Mouse (Mus musculus) thymus, adult 2 months (tissue): ENCODE data around the gene Pfn1. TPM values are rescaled to one million over a fixed set of nuclear protein-coding genes. Genes with fewer than 3 reads are reported as not detected.
A peak's percentile ranks its signal among the peaks of the same experiment; 100 is the strongest.

ENCODE experiments used
- DNase-seq: peaks from one replicate; pipeline ENCODE4 v3.0.0; 2021
- H3K27ac ChIP-seq: fragments of 200-500 bp; 2 replicates; pipeline ENCODE4 v1.5.1; 2012; ENCODE audit warnings: low read length, control low read depth; ENCODE audit not compliant: control insufficient read depth, insufficient read depth
- H3K27me3 ChIP-seq: fragments of 200-500 bp; 2 replicates; pipeline ENCODE4 v1.6.1; 2012; ENCODE audit warnings: mild to moderate bottlenecking, low read length, moderate library complexity, mixed read lengths; ENCODE audit not compliant: control insufficient read depth, insufficient read depth
- H3K36me3 ChIP-seq: fragments of 200-500 bp; 2 replicates; pipeline ENCODE4 v1.6.1; 2012; ENCODE audit warnings: mild to moderate bottlenecking, low read length, moderate library complexity; ENCODE audit not compliant: control insufficient read depth, insufficient read depth
- H3K4me1 ChIP-seq: fragments of 200-500 bp; replicated peaks from 2 replicates; pipeline ENCODE4 v1.6.1; 2012; ENCODE audit warnings: low read length; ENCODE audit not compliant: control insufficient read depth, insufficient read depth
- H3K4me3 ChIP-seq: fragments of 200-500 bp; 2 replicates; pipeline ENCODE4 v1.5.1; 2012; ENCODE audit warnings: mild to moderate bottlenecking, low read length, control low read depth, moderate library complexity; ENCODE audit not compliant: control insufficient read depth, insufficient read depth
- CTCF ChIP-seq: fragments of 200-500 bp; IDR thresholded peaks from 2 replicates; pipeline ENCODE4 v1.5.1; 2012; ENCODE audit warnings: mild to moderate bottlenecking, control low read depth, low read length, moderate library complexity, borderline replicate concordance; ENCODE audit not compliant: control insufficient read depth, poor library complexity, insufficient read depth; ENCODE audit errors: extremely low read depth
- POLR2A ChIP-seq: fragments of 200-500 bp; IDR thresholded peaks from 2 replicates; pipeline ENCODE4 v1.6.1; 2012; ENCODE audit warnings: mild to moderate bottlenecking, low read length, control low read depth, moderate library complexity; ENCODE audit not compliant: control insufficient read depth, poor library complexity, insufficient read depth; ENCODE audit errors: extremely low read depth
- WGBS: fragments of 180-500 bp; shearing (Covaris S2); methylation state at CpG from one replicate; pipeline ENCODE4 v1.1.7; 2018; 5-methylcytosine and 5-hydroxymethylcytosine counted together
- polyA plus RNA-seq: library from polyadenylated mRNA; depleted of rRNA; stranded (reverse); fragments of >200 nt; gene quantifications from 2 replicates; pipeline ENCODE4 v1.2.3, GENCODE M21; 2012

The Pfn1 gene
- polyA plus RNA-seq, 1 experiment: 3,213 TPM

DNA sequence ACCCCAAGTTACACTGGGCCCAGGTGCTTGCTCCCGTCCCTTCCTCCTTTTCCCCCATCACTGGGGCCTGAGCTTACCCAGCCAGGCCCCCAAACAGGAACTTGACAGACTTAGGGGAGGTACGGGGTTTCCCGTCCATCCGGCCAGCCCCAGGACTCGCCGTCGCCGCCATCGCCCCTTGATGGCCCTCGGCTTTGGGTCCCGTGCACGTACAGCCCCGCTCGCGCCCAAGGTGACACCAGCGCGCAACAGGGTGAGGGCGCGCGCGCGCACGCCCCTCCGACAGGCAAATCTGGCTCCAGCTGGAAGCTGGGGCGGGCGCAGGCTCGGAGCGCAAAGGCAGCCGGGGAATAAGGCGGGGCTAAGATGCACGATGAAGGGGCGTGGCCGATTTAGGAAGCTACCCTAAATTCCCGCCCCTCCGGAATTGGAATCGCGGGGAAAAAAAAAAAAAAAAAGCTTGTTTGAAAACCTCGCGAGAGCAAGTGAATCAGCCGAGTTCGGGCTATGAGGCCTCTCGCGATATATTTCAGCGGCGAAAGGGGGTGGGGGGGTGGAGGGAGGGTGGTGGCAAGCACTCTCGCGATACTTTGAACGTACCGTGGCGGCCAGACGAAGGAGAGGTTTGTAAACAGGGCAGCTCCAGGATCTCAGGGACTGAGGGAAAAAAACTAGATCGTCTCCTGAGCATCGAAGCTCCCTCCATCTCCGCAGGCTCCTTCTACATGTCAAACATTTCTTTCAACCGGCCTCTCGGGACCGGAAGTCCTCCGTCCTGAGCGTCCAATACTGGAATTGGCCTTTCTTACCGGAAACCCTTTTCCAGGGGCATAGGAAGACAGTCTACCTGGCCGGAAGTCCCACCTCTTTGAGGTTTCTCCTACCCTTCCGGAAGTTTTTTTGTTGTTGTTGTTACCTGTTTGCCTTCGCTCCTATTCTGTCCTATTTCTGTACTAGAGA, 7.5 kb downstream of the Pfn1 start, which contains the start of the genes Rnf167 and Slc25a11:
Rnf167 (plus strand) TSS at position 545 of the 960 bp plus-strand sequence.
Slc25a11 (minus strand) TSS at position 789 of the 960 bp plus-strand sequence.
- Histone ChIP-seq H3K36me3 (peaks cover 33% of the 10 kb centered on the region), H3K4me1 (peaks cover 39% of the 10 kb centered on the region), H3K27me3 (no peaks in the 10 kb centered on the region), H3K27ac (peak within 1 kb of the TSS; percentile 97), H3K4me3 (peak within 1 kb of the TSS; percentile 66)
- TF ChIP-seq CTCF (peak; percentile 66; the same call in 1 of the 2 replicates), POLR2A (peak; percentile 91)
- under 1% methylated on average over 63 of the region's 63 CpGs for WGBS
- peak; percentile 96 for DNase-seq

DNA sequence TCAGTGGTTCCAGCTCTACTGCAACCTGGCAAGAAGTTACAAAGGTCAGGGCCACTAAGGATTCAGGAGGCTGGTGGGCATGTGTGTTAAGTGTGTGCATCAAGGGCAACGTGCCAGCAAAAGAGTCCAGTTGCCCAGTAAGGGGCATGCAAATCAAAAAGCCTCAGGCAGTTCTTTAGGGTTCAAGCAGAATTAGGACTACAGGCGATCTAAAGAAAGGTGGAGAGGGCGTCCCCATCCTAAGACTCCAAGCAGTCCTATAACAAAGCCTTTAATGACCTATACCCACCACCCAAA, 8.2 kb downstream of the Pfn1 start:
- peak; percentile 13 for DNase-seq
- H3K27me3 ChIP-seq: no peaks in the 10 kb centered on the region
- 21% methylated on average over 3 of the region's 3 CpGs for WGBS
- H3K36me3 ChIP-seq: peaks cover 25% of the 10 kb centered on the region
- peak overlapping the region; percentile 44 for H3K27ac ChIP-seq
- TF ChIP-seq CTCF (no peak), POLR2A (no peak)
- H3K4me1 ChIP-seq: peaks cover 35% of the 10 kb centered on the region
- peak overlapping the region; percentile 64 for H3K4me3 ChIP-seq

DNA sequence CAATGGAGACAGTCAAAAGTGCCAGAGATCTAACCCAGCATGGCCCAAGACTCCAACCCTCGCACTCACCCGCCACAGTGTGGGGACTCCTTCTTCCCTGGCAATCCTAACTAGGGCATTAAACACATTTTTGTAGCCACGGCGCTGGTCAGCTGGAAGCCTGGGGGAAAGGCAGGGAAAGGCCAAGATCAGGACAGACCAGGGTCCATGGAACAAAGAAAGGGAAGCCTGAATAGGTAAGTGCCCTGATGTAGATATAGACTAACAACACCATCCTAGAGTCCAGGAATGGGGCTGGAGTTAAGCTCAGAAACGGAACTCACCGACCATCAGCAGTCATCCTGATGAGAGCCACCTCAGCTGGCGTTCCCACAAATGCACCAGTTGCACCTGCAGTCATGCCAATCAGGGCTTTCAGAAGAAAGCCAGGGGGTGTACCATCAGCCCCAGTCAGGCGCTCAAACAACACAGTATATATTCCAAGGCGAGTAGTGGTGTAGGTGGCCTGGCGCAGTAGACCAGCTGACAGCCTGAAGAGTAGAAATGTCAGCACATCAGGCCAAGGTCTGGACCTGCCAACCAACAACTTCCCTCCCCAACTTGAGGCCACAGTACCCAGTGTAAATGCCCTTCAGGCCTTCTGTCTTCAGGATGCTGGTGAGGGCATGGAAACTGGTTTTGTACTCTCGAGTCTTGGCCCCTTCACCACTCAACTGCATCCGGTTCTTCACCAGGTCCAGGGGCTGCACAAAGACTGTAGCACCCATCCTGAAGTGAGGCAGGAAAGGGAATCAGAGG, 8.8 kb downstream of the Pfn1 start:
- Histone ChIP-seq H3K4me1 (peaks cover 30% of the 10 kb centered on the region), H3K27me3 (no peaks in the 10 kb centered on the region), H3K27ac (no peak overlapping the region), H3K4me3 (peak overlapping the region; percentile 64), H3K36me3 (peaks cover 19% of the 10 kb centered on the region)
- no peak for TF ChIP-seq CTCF
- TF ChIP-seq POLR2A: no peak
- DNase-seq: peak; percentile 7
- 82% methylated on average over 12 of the region's 12 CpGs for WGBS

DNA sequence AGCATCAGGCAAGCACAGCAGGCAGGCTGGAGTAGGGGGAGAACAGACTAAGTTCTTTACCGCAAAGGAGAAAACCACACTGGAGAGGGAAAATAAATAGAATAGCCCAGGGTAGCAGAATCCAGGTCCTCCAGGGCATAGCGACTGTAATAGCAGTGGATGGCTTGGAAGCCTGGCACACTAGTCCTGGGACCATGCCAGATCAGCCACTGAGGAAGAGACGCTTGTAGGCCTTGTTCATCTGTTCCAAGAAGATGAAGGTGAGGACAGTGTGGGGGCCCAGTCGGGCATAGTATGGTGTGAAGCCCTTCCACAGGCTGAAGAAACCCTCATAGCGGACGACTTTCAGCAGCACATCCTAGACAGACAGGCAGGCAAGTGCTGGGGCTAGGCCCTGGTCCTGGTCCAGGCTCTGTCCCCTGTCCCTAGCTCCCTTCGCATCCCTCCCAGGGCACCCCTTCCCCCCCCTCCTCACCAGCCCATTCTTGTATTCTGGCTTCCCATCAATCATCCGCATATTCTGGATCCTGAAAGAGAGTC, 9.8 kb downstream of the Pfn1 start:
- H3K27ac ChIP-seq: no peak overlapping the region
- no peaks in the 10 kb centered on the region for H3K27me3 ChIP-seq
- 96% methylated on average over 8 of the region's 8 CpGs for WGBS
- TF ChIP-seq CTCF (no peak), POLR2A (no peak)
- DNase-seq: no peak
- H3K4me3 ChIP-seq: no peak overlapping the region
- peaks cover 10% of the 10 kb centered on the region for H3K36me3 ChIP-seq
- H3K4me1 ChIP-seq: peaks cover 22% of the 10 kb centered on the region

DNA sequence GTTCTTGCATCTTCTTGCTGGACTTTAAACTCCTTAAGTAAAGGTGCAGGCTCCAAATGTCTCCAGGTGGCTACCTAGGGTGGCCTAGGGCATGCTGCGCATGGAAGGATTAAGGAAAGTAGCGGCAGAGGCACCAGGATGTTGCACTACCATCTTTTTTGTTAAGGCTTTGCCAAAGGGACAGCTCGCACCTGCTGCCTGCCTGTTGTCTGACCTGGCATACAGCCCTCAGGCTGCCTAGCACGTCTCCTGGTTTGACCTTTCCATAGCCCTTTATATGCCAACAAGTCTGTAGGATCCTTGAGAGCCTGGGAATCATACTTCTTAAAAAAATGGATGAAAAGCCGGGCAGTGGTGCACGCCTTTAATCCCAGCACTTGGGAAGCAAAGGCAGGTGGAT, 11.4 kb downstream of the Pfn1 start:
- no peak for DNase-seq
- Histone ChIP-seq H3K36me3 (no peaks in the 10 kb centered on the region), H3K4me3 (no peak overlapping the region), H3K27ac (no peak overlapping the region), H3K27me3 (no peaks in the 10 kb centered on the region), H3K4me1 (peaks cover 15% of the 10 kb centered on the region)
- no peak for TF ChIP-seq CTCF
- TF ChIP-seq POLR2A: no peak
- 99% methylated on average over 6 of the region's 6 CpGs for WGBS

DNA sequence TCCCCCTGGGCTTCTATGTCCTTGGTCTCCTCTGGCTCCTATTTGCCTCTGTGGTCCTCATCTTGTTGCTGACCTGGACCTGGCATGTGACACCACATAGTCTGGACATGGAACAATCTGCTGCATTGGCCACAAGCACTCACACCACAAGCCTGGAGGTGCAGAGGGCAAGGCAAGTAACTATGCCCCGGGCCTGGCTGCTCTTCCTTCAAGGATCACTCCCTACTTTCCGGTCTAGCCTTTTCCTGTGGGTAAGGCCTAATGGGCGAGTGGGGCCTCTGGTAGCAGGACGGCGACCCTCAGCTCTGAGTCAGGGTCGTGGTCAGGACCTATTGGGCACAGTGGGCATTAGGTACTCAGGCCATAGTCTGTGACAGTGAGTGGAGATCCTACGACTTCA, 13.2 kb downstream of the Pfn1 start:
- 89% methylated on average over 7 of the region's 7 CpGs for WGBS
- Histone ChIP-seq H3K36me3 (no peaks in the 10 kb centered on the region), H3K4me3 (no peak overlapping the region), H3K27ac (no peak overlapping the region), H3K27me3 (no peaks in the 10 kb centered on the region), H3K4me1 (peaks cover 12% of the 10 kb centered on the region)
- DNase-seq: no peak
- TF ChIP-seq POLR2A (no peak), CTCF (no peak)
